Mouse (Mus musculus): ENCODE results near the gene Ube2o. TPM values are rescaled to one million over a fixed set of nuclear protein-coding genes. Genes with fewer than 3 reads are reported as not detected.

Ube2o gene
- polyA plus RNA-seq (2015; fragmentation: Nextera tagmentation; extraction: Ambion mirVana) = 15.5 and 17.0 TPM in 2 replicates

- H3K9me3 ChIP-seq (replicated peaks; ENCODE audit: control insufficient read depth, low read length, poor library complexity, severe bottlenecking) = no peaks in the 10 kb centered on the region
- peak; percentile 88 for ATAC-seq
- peak within 1 kb of the TSS; percentile 95 for H3K27ac ChIP-seq (ENCODE audit: low read length)
- H3K9ac ChIP-seq (ENCODE audit: low read depth, low read length) = peak within 1 kb of the TSS; percentile 98
- WGBS = 2% methylated on average over 24 of the region's 51 CpGs
- H3K36me3 ChIP-seq (ENCODE audit: control insufficient read depth, insufficient read depth, low read length) = no peaks in the 10 kb centered on the region
- peaks cover 19% of the 10 kb centered on the region for H3K4me1 ChIP-seq (ENCODE audit: control insufficient read depth, insufficient read depth, low read length)
- H3K4me2 ChIP-seq (ENCODE audit: low read length) = peak within 1 kb of the TSS; percentile 62
- H3K4me3 ChIP-seq (ENCODE audit: low read depth, low read length) = peak within 1 kb of the TSS; percentile 89
- H3K27me3 ChIP-seq (ENCODE audit: control insufficient read depth, insufficient read depth, low read depth, low read length) = no peaks in the 10 kb centered on the region
These were observed at the start of gene Ube2o for GRCm38 (mm10) chr11:116581376-116581814. TSS of gene Ube2o (minus strand) at chr11:116581447.

DNA sequence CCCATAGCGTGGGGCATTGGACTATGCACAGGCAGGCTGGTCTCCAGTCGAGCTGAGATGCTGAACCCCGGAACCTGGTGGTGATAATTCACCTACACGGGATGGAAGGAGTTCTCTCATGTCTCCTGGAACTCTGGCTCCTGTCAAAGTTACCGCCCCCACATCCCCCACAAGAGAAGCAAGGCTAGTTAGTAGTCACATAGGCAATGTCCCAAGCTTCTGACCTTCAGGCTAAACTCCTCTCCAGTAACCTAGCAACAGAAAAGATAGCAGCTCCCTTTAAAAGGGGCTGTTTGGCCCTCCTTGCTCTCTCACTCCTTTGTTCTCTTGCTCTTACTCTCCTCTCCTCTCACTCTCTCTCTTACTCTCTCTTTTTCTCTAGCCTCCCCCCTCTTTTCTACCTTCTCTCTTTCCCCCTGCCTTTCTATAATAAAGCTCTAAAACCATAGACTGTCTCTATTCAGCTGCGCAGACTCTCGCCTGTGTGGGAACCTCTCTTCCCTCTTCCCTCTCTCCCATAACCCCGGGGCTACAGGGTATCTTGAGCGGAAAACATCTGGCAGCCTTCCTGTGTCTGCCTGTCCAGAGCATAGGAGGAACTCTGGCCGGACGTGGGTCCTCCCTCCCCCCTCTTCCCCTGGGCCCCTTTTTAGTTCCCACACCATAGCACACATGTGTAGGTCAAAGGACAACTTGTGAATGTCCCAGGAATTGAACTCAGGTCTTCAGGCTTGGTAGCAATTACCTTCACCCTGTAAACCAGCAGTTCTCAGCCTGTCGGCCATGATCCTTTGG, 49.1 kb upstream of the Ube2o start:
- H3K4me1 ChIP-seq (ENCODE audit: control insufficient read depth, insufficient read depth, low read length) = no peaks in the 10 kb centered on the region
- 62% methylated on average over 12 of the region's 12 CpGs for WGBS
- H3K27me3 ChIP-seq (ENCODE audit: control insufficient read depth, insufficient read depth, low read depth, low read length) = peaks cover 2% of the 10 kb centered on the region; the same call in 1 of the 2 replicates
- no peaks in the 10 kb centered on the region for H3K9me3 ChIP-seq (replicated peaks; ENCODE audit: control insufficient read depth, low read length, poor library complexity, severe bottlenecking)
- no peak for ATAC-seq
- no peak overlapping the region for H3K27ac ChIP-seq (ENCODE audit: low read length)
- no peak overlapping the region for H3K9ac ChIP-seq (ENCODE audit: low read depth, low read length)
- no peaks in the 10 kb centered on the region for H3K36me3 ChIP-seq (ENCODE audit: control insufficient read depth, insufficient read depth, low read length)
- no peak overlapping the region for H3K4me3 ChIP-seq (ENCODE audit: low read depth, low read length)
- no peak overlapping the region for H3K4me2 ChIP-seq (ENCODE audit: low read length)

- no peaks in the 10 kb centered on the region for H3K9me3 ChIP-seq (replicated peaks; ENCODE audit: control insufficient read depth, low read length, poor library complexity, severe bottlenecking)
- no peak overlapping the region for H3K27ac ChIP-seq (ENCODE audit: low read length)
- no peak overlapping the region for H3K4me2 ChIP-seq (ENCODE audit: low read length)
- no peaks in the 10 kb centered on the region for H3K36me3 ChIP-seq (ENCODE audit: control insufficient read depth, insufficient read depth, low read length)
- peaks cover 11% of the 10 kb centered on the region for H3K27me3 ChIP-seq (ENCODE audit: control insufficient read depth, insufficient read depth, low read depth, low read length)
- H3K4me3 ChIP-seq (ENCODE audit: low read depth, low read length) = no peak overlapping the region
- H3K9ac ChIP-seq (ENCODE audit: low read depth, low read length) = no peak overlapping the region
- 91% methylated on average over 6 of the region's 6 CpGs for WGBS
- H3K4me1 ChIP-seq (ENCODE audit: control insufficient read depth, insufficient read depth, low read length) = peaks cover 3% of the 10 kb centered on the region; the same call in 1 of the 2 replicates
- no peak for ATAC-seq
These were observed 48.2 kb upstream of the Ube2o start for GRCm38 (mm10) chr11:116629472-116629871.

- peaks cover 5% of the 10 kb centered on the region; the same call in 1 of the 2 replicates for H3K4me1 ChIP-seq (ENCODE audit: control insufficient read depth, insufficient read depth, low read length)
- no peak overlapping the region for H3K4me3 ChIP-seq (ENCODE audit: low read depth, low read length)
- 56% methylated on average over 9 of the region's 9 CpGs for WGBS
- no peak overlapping the region for H3K9ac ChIP-seq (ENCODE audit: low read depth, low read length)
- 0 out of 2 replicates have a peak, but pooled peaks have one; percentile 42 for ATAC-seq
- no peaks in the 10 kb centered on the region for H3K9me3 ChIP-seq (replicated peaks; ENCODE audit: control insufficient read depth, low read length, poor library complexity, severe bottlenecking)
- H3K27me3 ChIP-seq (ENCODE audit: control insufficient read depth, insufficient read depth, low read depth, low read length) = peaks cover 16% of the 10 kb centered on the region
- no peaks in the 10 kb centered on the region for H3K36me3 ChIP-seq (ENCODE audit: control insufficient read depth, insufficient read depth, low read length)
- H3K4me2 ChIP-seq (ENCODE audit: low read length) = no peak overlapping the region
- H3K27ac ChIP-seq (ENCODE audit: low read length) = no peak overlapping the region
These were observed 47.5 kb upstream of the Ube2o start for GRCm38 (mm10) chr11:116628712-116629111.

DNA sequence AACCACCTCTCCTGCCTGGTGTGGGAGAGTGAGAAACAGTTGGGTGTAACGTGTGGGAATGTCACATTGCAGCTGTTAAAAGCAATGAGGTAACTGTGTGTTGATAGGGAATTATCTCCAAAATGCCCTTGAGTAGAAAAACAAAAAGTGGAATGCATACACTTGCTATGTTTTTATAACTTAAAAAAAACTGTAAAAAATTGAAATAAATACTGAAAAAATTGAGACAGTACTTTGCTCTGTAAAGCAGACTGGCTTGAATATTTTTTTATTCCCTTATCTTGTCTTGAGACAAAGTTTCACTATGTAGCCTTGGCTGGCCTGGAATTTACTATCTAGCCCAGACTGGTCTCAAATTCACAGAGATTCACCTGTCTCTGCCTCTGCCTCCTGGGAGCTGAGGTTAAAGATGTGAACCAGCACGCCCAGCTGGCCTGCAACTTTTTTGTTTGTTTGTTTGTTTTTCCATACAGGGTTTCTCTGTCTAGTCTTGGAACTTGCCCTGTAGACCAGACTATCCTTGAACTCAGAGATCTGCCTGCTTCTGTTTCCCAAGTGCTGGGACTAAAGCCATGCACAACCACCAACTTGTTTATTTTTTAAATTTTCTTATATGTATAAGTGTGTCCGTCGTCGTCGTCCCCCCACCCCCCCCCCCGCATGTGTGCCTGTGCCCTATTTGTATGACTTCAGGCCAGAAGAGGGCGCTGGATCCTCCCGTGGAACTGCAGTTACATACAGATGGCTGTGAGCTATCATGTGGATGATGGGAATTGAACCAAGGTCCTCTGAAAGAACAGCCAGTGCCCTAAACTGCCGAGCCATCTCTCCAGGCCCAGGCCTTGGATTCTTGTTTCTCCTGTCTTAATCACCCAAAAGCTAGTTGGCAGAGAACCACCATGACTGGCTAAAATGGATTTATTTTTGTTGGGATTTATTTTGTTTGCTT, 46.1 kb upstream of the Ube2o start:
- H3K9me3 ChIP-seq (replicated peaks; ENCODE audit: control insufficient read depth, low read length, poor library complexity, severe bottlenecking) = no peaks in the 10 kb centered on the region
- H3K4me3 ChIP-seq (ENCODE audit: low read depth, low read length) = no peak overlapping the region
- H3K27ac ChIP-seq (ENCODE audit: low read length) = no peak overlapping the region
- no peak overlapping the region for H3K4me2 ChIP-seq (ENCODE audit: low read length)
- peaks cover 5% of the 10 kb centered on the region; the same call in 1 of the 2 replicates for H3K4me1 ChIP-seq (ENCODE audit: control insufficient read depth, insufficient read depth, low read length)
- 37% methylated on average over 10 of the region's 10 CpGs for WGBS
- H3K36me3 ChIP-seq (ENCODE audit: control insufficient read depth, insufficient read depth, low read length) = no peaks in the 10 kb centered on the region
- H3K9ac ChIP-seq (ENCODE audit: low read depth, low read length) = no peak overlapping the region
- peaks cover 24% of the 10 kb centered on the region for H3K27me3 ChIP-seq (ENCODE audit: control insufficient read depth, insufficient read depth, low read depth, low read length)
- ATAC-seq = no peak

DNA sequence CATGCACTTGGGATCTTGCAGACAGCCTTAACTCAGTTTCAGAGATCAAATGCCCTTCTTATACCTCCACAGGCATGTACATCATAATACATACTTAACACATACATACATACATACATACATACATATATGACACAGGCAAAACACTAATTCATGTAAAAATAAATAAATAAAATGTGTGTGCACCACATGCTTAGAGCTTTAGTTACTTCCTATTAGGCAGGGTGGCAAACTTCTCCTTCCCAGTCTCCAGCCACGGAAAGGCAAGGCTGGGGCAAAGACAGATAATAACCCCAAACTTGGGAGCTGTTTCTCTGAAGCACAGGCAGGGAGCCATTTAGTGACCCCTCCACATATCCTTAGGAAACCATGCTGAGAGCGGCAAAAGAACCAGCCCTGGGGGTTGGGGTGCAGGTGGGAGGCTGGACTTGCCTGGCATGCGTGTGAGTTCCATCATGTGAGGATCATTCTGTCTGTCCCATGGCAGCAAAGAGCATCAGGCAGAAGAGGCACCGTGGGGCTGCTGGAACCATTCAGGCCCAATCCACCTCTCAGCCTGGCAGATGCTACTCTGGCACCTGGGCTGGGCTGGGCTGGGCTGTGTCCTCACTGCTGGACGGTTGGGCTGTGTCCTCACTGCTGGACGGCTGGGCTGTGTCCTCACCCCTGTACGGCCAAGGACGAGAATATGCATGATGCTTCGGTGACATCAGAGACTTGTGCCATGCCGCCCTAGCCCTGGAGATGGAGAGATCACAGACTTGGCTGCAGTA, 45.2 kb upstream of the Ube2o start, which contains the start of gene Rhbdf2:
Gene Rhbdf2, minus strand, starts transcription at position 721 of the 773 bp plus-strand sequence.
- H3K9me3 ChIP-seq (replicated peaks; ENCODE audit: control insufficient read depth, low read length, poor library complexity, severe bottlenecking) = no peaks in the 10 kb centered on the region
- no peaks in the 10 kb centered on the region for H3K36me3 ChIP-seq (ENCODE audit: control insufficient read depth, insufficient read depth, low read length)
- H3K4me1 ChIP-seq (ENCODE audit: control insufficient read depth, insufficient read depth, low read length) = peaks cover 5% of the 10 kb centered on the region; the same call in 1 of the 2 replicates
- H3K27ac ChIP-seq (ENCODE audit: low read length) = no peak within 1 kb of the TSS
- no peak within 1 kb of the TSS for H3K4me2 ChIP-seq (ENCODE audit: low read length)
- no peak within 1 kb of the TSS for H3K9ac ChIP-seq (ENCODE audit: low read depth, low read length)
- H3K4me3 ChIP-seq (ENCODE audit: low read depth, low read length) = no peak within 1 kb of the TSS
- 75% methylated on average over 10 of the region's 10 CpGs for WGBS
- H3K27me3 ChIP-seq (ENCODE audit: control insufficient read depth, insufficient read depth, low read depth, low read length) = peaks cover 24% of the 10 kb centered on the region
- ATAC-seq = no peak

GRCm38 (mm10) chr11:116625081-116626000, 44.1 kb upstream of the Ube2o start:
- H3K27me3 ChIP-seq (ENCODE audit: control insufficient read depth, insufficient read depth, low read depth, low read length) = peaks cover 24% of the 10 kb centered on the region
- WGBS = 74% methylated on average over 17 of the region's 17 CpGs
- H3K9ac ChIP-seq (ENCODE audit: low read depth, low read length) = no peak overlapping the region
- no peak overlapping the region for H3K27ac ChIP-seq (ENCODE audit: low read length)
- H3K36me3 ChIP-seq (ENCODE audit: control insufficient read depth, insufficient read depth, low read length) = no peaks in the 10 kb centered on the region
- ATAC-seq = no peak
- no peak overlapping the region for H3K4me2 ChIP-seq (ENCODE audit: low read length)
- peaks cover 5% of the 10 kb centered on the region; the same call in 1 of the 2 replicates for H3K4me1 ChIP-seq (ENCODE audit: control insufficient read depth, insufficient read depth, low read length)
- H3K9me3 ChIP-seq (replicated peaks; ENCODE audit: control insufficient read depth, low read length, poor library complexity, severe bottlenecking) = no peaks in the 10 kb centered on the region
- H3K4me3 ChIP-seq (ENCODE audit: low read depth, low read length) = no peak overlapping the region

Data from midbrain, embryonic 16.5 days (tissue).